Mouse (Mus musculus) stomach, postnatal 0 days (tissue): ENCODE results near the gene Polr1d. TPM values are rescaled to one million over a fixed set of nuclear protein-coding genes. Genes with fewer than 3 reads are reported as not detected.
A peak's percentile ranks its signal among the peaks of the same experiment; 100 is the strongest.

ENCODE experiments used
- ATAC-seq: fragments of 200-750 bp; cut with Nextera tagmentation; 2 replicates; pipeline ENCODE4 v1.8.0; 2017; ENCODE audit not compliant: low FRiP score, low TSS enrichment
- DNase-seq: peaks from one replicate; pipeline ENCODE4 v3.0.0-alpha.2; 2016; ENCODE audit warnings: low spot score
- H3K27ac ChIP-seq: fragments of 300-500 bp; sonication (generic); replicated peaks from 2 replicates; pipeline ENCODE4 v1.5.1; 2014; ENCODE audit warnings: mild to moderate bottlenecking, control low read depth
- H3K27me3 ChIP-seq: fragments of 300-500 bp; sonication (generic); 2 replicates; pipeline ENCODE4 v1.6.1; 2014; ENCODE audit warnings: low read length; ENCODE audit not compliant: control insufficient read depth, insufficient read depth
- H3K36me3 ChIP-seq: fragments of 300-500 bp; sonication (generic); 2 replicates; pipeline ENCODE4 v1.6.1; 2014; ENCODE audit warnings: low read length, mixed read lengths; ENCODE audit not compliant: control insufficient read depth, insufficient read depth
- H3K4me1 ChIP-seq: fragments of 300-500 bp; sonication (generic); replicated peaks from 2 replicates; pipeline ENCODE4 v1.6.1; 2014; ENCODE audit warnings: antibody characterized with exemption; ENCODE audit not compliant: control insufficient read depth, insufficient read depth
- H3K4me2 ChIP-seq: fragments of 300-500 bp; sonication (generic); replicated peaks from 2 replicates; pipeline ENCODE4 v1.6.1; 2014; ENCODE audit warnings: low read depth, mild to moderate bottlenecking, control low read depth, moderate library complexity
- H3K4me3 ChIP-seq: fragments of 300-500 bp; sonication (generic); 2 replicates; pipeline ENCODE4 v1.5.1; 2014; ENCODE audit warnings: low read depth, low read length, control low read depth
- H3K9ac ChIP-seq: fragments of 300-500 bp; sonication (generic); 2 replicates; pipeline ENCODE4 v1.6.1; 2014; ENCODE audit warnings: mild to moderate bottlenecking, low read length, control low read depth, mixed read lengths
- H3K9me3 ChIP-seq: fragments of 300-500 bp; sonication (generic); 2 replicates; pipeline ENCODE4 v1.6.1; 2016; ENCODE audit warnings: low read length; ENCODE audit not compliant: control insufficient read depth
- CTCF ChIP-seq: IDR thresholded peaks from 2 replicates; pipeline ENCODE4 v1.5.1; 2016; ENCODE audit warnings: antibody characterized with exemption, low read depth, mild to moderate bottlenecking, moderate library complexity
- EP300 ChIP-seq: optimal IDR thresholded peaks from 2 replicates; pipeline ENCODE3; 2016; ENCODE audit warnings: antibody characterized with exemption
- WGBS: fragments of 180-500 bp; shearing (Covaris S2); extraction: QIAGEN DNeasy Blood & Tissue Kit; methylation state at CpG from one replicate; pipeline ENCODE4 v1.1.7; 2014; 5-methylcytosine and 5-hydroxymethylcytosine counted together
- polyA plus RNA-seq: library from polyadenylated mRNA; unstranded; fragments of >200 nt; fragmentation: Nextera tagmentation; extraction: Ambion mirVana; gene quantifications from 2 replicates; pipeline ENCODE4 v1.2.1, GENCODE M21; 2015

Polr1d gene
- polyA plus RNA-seq, 1 experiment from 2014 or later = 150 TPM

- 72% methylated on average over 4 of the region's 4 CpGs for WGBS
- DNase-seq = no peak
- no peak overlapping the region for H3K27ac ChIP-seq
- H3K27me3 ChIP-seq = no peaks in the 10 kb centered on the region
- no peak for TF ChIP-seq CTCF
- no peak overlapping the region for H3K4me3 ChIP-seq
- no peak overlapping the region for H3K9ac ChIP-seq
- H3K4me1 ChIP-seq = peaks cover 10% of the 10 kb centered on the region
- H3K9me3 ChIP-seq = no peaks in the 10 kb centered on the region
- no peak for ATAC-seq
- no peaks in the 10 kb centered on the region for H3K36me3 ChIP-seq
- H3K4me2 ChIP-seq = no peak overlapping the region
Observed at GRCm38 (mm10) chr5:147052309-147052558, 24.6 kb upstream of the Polr1d start.

- DNase-seq = no peak
- no peaks in the 10 kb centered on the region for H3K27me3 ChIP-seq
- WGBS = 73% methylated on average over 6 of the region's 6 CpGs
- no peaks in the 10 kb centered on the region for H3K9me3 ChIP-seq
- peaks cover 10% of the 10 kb centered on the region for H3K4me1 ChIP-seq
- H3K4me2 ChIP-seq = no peak overlapping the region
- TF ChIP-seq EP300 (no peak), CTCF (no peak)
- H3K9ac ChIP-seq = no peak overlapping the region
- no peak overlapping the region for H3K27ac ChIP-seq
- ATAC-seq = no peak
- H3K36me3 ChIP-seq = no peaks in the 10 kb centered on the region
- H3K4me3 ChIP-seq = no peak overlapping the region
Observed at GRCm38 (mm10) chr5:147053071-147053470, 23.8 kb upstream of the Polr1d start.

GRCm38 (mm10) chr5:147053481-147053880, 23.4 kb upstream of the Polr1d start:
- TF ChIP-seq CTCF (no peak), EP300 (no peak)
- H3K4me1 ChIP-seq = peaks cover 10% of the 10 kb centered on the region
- no peak overlapping the region for H3K4me2 ChIP-seq
- H3K4me3 ChIP-seq = no peak overlapping the region
- no peak for ATAC-seq
- no peaks in the 10 kb centered on the region for H3K36me3 ChIP-seq
- 60% methylated on average over 3 of the region's 3 CpGs for WGBS
- H3K9ac ChIP-seq = no peak overlapping the region
- H3K9me3 ChIP-seq = no peaks in the 10 kb centered on the region
- no peak for DNase-seq
- no peak overlapping the region for H3K27ac ChIP-seq
- no peaks in the 10 kb centered on the region for H3K27me3 ChIP-seq

- Histone ChIP-seq H3K27me3 (no peaks in the 10 kb centered on the region), H3K4me2 (no peak overlapping the region), H3K9ac (no peak overlapping the region), H3K4me3 (no peak overlapping the region), H3K4me1 (peaks cover 10% of the 10 kb centered on the region), H3K27ac (no peak overlapping the region), H3K36me3 (no peaks in the 10 kb centered on the region), H3K9me3 (no peaks in the 10 kb centered on the region)
- ATAC-seq (no peak), DNase-seq (no peak)
- TF ChIP-seq CTCF (no peak), EP300 (no peak)
- WGBS = 79% methylated on average over 6 of the region's 6 CpGs
Observed at GRCm38 (mm10) chr5:147054328-147054727, 22.5 kb upstream of the Polr1d start.

GRCm38 (mm10) chr5:147054747-147055270, 22.0 kb upstream of the Polr1d start:
- DNase-seq = peak; percentile 14
- H3K27ac ChIP-seq = no peak overlapping the region
- no peak overlapping the region for H3K4me2 ChIP-seq
- no peak overlapping the region for H3K4me3 ChIP-seq
- H3K27me3 ChIP-seq = no peaks in the 10 kb centered on the region
- no peaks in the 10 kb centered on the region for H3K36me3 ChIP-seq
- no peaks in the 10 kb centered on the region for H3K9me3 ChIP-seq
- ATAC-seq = peak; percentile 70
- no peak overlapping the region for H3K9ac ChIP-seq
- H3K4me1 ChIP-seq = peaks cover 10% of the 10 kb centered on the region
- 52% methylated on average over 2 of the region's 2 CpGs for WGBS
- TF ChIP-seq EP300 (no peak), CTCF (no peak)

- no peaks in the 10 kb centered on the region for H3K9me3 ChIP-seq
Observed at GRCm38 (mm10) chr5:147055572-147056245, 21.1 kb upstream of the Polr1d start.

More at GRCm38 (mm10) chr5:147055572-147056245, 21.1 kb upstream of the Polr1d start:
- no peaks in the 10 kb centered on the region for H3K27me3 ChIP-seq
- H3K4me3 ChIP-seq = no peak overlapping the region
- 62% methylated on average over 6 of the region's 6 CpGs for WGBS
- 0 out of 2 replicates have a peak overlapping the region, but pooled peaks have one; percentile 30 for H3K27ac ChIP-seq
- DNase-seq (no peak), ATAC-seq (no peak)
- H3K9ac ChIP-seq = no peak overlapping the region
- H3K4me2 ChIP-seq = no peak overlapping the region
- H3K4me1 ChIP-seq = peaks cover 10% of the 10 kb centered on the region
- H3K36me3 ChIP-seq = no peaks in the 10 kb centered on the region
- TF ChIP-seq EP300 (no peak), CTCF (no peak)
